Mouse (Mus musculus) right cerebral cortex, adult 2 months (tissue): Measurements from ENCODE around the gene Gm21854.
"Not testable (repeated sequence)": the region's sequence is repeated elsewhere in the genome, so short reads cannot be mapped to it uniquely, and the experiment has no call there.

Experiments
- DNase-seq, 2 experiments: peaks; one replicate each; pipeline ENCODE4 v3.0.0; 2021 to 2022; ENCODE audit warnings: low spot score in 2 of 2

Gm21854 gene

DNA sequence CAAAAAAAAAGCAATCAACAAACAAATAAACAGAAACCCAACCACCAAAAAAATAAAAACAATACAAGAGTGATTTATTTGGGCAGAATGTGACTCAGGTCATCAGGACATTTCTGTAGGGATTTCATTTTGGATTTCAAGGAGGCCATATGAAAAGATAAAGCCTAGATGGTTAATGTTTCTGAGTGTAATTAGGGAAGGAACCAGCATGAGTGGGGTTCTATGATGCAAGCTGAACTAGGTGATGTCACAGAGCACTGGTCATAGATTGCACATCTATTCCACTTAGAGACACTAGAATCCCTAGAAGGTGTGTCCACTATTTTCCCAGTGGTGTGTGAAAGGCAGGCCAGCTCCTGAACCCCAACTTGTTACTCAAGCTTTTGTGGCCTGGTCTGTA is at the start of gene Gm21854:
Gene Gm21854, plus strand, starts transcription at position 301 of the 400 bp plus-strand sequence.
- not testable (repeated sequence) for DNase-seq
